Mouse (Mus musculus): ENCODE measurements around the gene 3100002H09Rik. TPM values are rescaled to one million over a fixed set of nuclear protein-coding genes. Genes with fewer than 3 reads are reported as not detected.

The 3100002H09Rik gene
- polyA plus RNA-seq, 1 experiment = not detected

DNA sequence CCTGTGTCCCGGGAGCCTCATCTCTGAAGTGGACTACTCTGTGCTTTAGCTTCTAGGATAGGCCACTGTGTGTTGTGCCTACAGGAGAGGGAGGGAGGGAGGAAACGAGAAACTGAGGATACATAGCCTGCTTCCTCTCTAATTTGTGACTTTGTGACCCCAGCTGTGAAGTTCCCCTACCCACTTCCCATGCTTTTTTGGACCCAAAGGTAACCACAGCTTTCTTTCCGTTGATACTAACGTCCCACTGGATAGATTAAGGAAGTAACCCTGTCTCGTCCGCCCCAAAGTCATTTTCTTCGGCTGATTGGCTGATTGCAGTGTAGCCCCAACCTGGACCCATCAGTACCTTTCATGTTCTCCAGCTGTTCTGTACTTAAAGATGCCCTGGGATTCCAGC, 29.9 kb downstream of the 3100002H09Rik start:
- H3K27me3 ChIP-seq (ENCODE audit: control insufficient read depth, insufficient read depth, low read length, poor library complexity, severe bottlenecking) = no peaks in the 10 kb centered on the region
- H3K4me3 ChIP-seq (ENCODE audit: low read depth, low read length) = no peak overlapping the region
- H3K9ac ChIP-seq (ENCODE audit: low read depth, poor library complexity, severe bottlenecking) = no peak overlapping the region
- H3K4me1 ChIP-seq (ENCODE audit: control insufficient read depth, insufficient read depth, low read length) = no peaks in the 10 kb centered on the region
- H3K27ac ChIP-seq (ENCODE audit: insufficient read depth, low read length) = no peak overlapping the region
- no peaks in the 10 kb centered on the region for H3K9me3 ChIP-seq (replicated peaks; ENCODE audit: control insufficient read depth, insufficient read depth, low read length, poor library complexity, severe bottlenecking)
- no peaks in the 10 kb centered on the region for H3K36me3 ChIP-seq (ENCODE audit: control insufficient read depth, insufficient read depth, low read length, poor library complexity, severe bottlenecking)
- no peak for TF ChIP-seq CTCF (IDR thresholded peaks at IDR 0.05; ENCODE audit: low read depth, low read length)
- no peak for TF ChIP-seq EP300 (IDR thresholded peaks at IDR 0.05; ENCODE audit: insufficient read depth, low read depth, low read length)
- no peak for TF ChIP-seq POLR2A (IDR thresholded peaks at IDR 0.05; ENCODE audit: insufficient read depth, low read length)

- Histone ChIP-seq H3K27ac (ENCODE audit: insufficient read depth, low read length) (no peak overlapping the region), H3K9ac (ENCODE audit: low read depth, poor library complexity, severe bottlenecking) (peak overlapping the region; percentile 78; the same call in 1 of the 2 replicates), H3K4me3 (ENCODE audit: low read depth, low read length) (no peak overlapping the region), H3K4me1 (ENCODE audit: control insufficient read depth, insufficient read depth, low read length) (peaks cover 5% of the 10 kb centered on the region), H3K9me3 (replicated peaks; ENCODE audit: control insufficient read depth, insufficient read depth, low read length, poor library complexity, severe bottlenecking) (no peaks in the 10 kb centered on the region), H3K27me3 (ENCODE audit: control insufficient read depth, insufficient read depth, low read length, poor library complexity, severe bottlenecking) (no peaks in the 10 kb centered on the region), H3K36me3 (ENCODE audit: control insufficient read depth, insufficient read depth, low read length, poor library complexity, severe bottlenecking) (no peaks in the 10 kb centered on the region)
- TF ChIP-seq CTCF (IDR thresholded peaks at IDR 0.05; ENCODE audit: low read depth, low read length) = no peak
- no peak for TF ChIP-seq EP300 (IDR thresholded peaks at IDR 0.05; ENCODE audit: insufficient read depth, low read depth, low read length)
- TF ChIP-seq POLR2A (IDR thresholded peaks at IDR 0.05; ENCODE audit: insufficient read depth, low read length) = no peak
Measured at GRCm38 (mm10) chr4:124575955-124576445, 34.6 kb downstream of the 3100002H09Rik start.

DNA sequence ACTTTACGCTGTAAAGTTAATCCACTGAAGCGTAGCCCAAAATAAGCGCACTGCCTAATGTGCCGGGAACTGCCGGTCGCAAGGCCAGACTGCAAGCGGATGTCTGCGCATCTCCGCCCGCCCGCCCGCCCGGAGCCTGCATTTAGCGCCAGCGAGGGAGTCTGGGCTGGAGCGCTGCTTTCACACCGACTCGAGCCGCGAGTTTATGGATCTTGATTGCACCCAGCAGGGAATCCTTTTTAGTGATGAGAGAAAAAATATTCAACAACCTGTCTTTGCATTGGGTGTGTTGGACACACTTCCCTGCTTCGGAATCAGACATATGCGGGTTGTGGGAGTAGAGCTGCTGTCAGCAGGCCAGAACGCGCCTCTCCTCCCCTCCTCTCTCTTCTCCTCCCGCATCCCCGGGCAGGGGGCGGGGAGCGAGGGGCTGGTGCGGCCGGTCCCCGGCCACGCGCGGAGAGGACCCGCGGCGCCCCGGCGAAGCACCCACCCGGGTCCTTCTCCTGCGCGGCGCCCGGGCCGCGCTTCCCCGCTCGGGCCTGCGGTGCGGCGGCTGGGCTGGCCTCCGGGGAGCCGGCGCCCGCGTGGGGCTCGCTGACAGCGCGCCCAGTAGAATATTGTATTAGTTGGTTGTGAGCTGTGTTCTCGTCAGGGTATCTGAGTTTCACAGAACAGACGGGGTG, 35.2 kb downstream of the 3100002H09Rik start:
- Histone ChIP-seq H3K27ac (ENCODE audit: insufficient read depth, low read length) (no peak overlapping the region), H3K4me1 (ENCODE audit: control insufficient read depth, insufficient read depth, low read length) (peaks cover 5% of the 10 kb centered on the region), H3K4me3 (ENCODE audit: low read depth, low read length) (peak overlapping the region; percentile 51), H3K27me3 (ENCODE audit: control insufficient read depth, insufficient read depth, low read length, poor library complexity, severe bottlenecking) (no peaks in the 10 kb centered on the region), H3K9ac (ENCODE audit: low read depth, poor library complexity, severe bottlenecking) (peak overlapping the region; percentile 78), H3K9me3 (replicated peaks; ENCODE audit: control insufficient read depth, insufficient read depth, low read length, poor library complexity, severe bottlenecking) (no peaks in the 10 kb centered on the region), H3K36me3 (ENCODE audit: control insufficient read depth, insufficient read depth, low read length, poor library complexity, severe bottlenecking) (no peaks in the 10 kb centered on the region)
- TF ChIP-seq EP300 (IDR thresholded peaks at IDR 0.05; ENCODE audit: insufficient read depth, low read depth, low read length) = no peak
- TF ChIP-seq POLR2A (IDR thresholded peaks at IDR 0.05; ENCODE audit: insufficient read depth, low read length) = no peak
- TF ChIP-seq CTCF (IDR thresholded peaks at IDR 0.05; ENCODE audit: low read depth, low read length) = no peak

DNA sequence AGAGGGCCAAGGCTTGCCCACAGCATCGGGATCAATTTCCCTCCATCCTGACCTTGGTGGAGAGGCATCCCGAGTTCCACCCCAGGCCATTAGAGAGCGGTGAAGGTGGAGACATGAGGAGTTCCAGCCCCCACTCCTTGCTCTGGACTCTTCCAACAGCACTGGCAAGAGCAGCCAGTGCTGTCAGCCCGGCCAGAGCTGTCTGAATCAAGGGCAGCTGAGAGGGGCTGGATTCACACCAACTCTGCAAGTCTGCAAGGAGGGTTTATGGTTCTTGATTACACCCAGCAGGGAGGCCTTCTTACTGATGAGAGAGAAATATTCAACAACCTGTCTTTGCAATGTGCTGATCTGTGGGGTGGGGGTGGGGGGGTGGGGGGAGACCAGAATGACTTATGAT, 37.0 kb downstream of the 3100002H09Rik start:
- Histone ChIP-seq H3K4me1 (ENCODE audit: control insufficient read depth, insufficient read depth, low read length) (peaks cover 5% of the 10 kb centered on the region), H3K27me3 (ENCODE audit: control insufficient read depth, insufficient read depth, low read length, poor library complexity, severe bottlenecking) (no peaks in the 10 kb centered on the region), H3K9me3 (replicated peaks; ENCODE audit: control insufficient read depth, insufficient read depth, low read length, poor library complexity, severe bottlenecking) (no peaks in the 10 kb centered on the region), H3K9ac (ENCODE audit: low read depth, poor library complexity, severe bottlenecking) (no peak overlapping the region), H3K36me3 (ENCODE audit: control insufficient read depth, insufficient read depth, low read length, poor library complexity, severe bottlenecking) (no peaks in the 10 kb centered on the region), H3K27ac (ENCODE audit: insufficient read depth, low read length) (no peak overlapping the region), H3K4me3 (ENCODE audit: low read depth, low read length) (no peak overlapping the region)
- no peak for TF ChIP-seq EP300 (IDR thresholded peaks at IDR 0.05; ENCODE audit: insufficient read depth, low read depth, low read length)
- TF ChIP-seq POLR2A (IDR thresholded peaks at IDR 0.05; ENCODE audit: insufficient read depth, low read length) = no peak
- TF ChIP-seq CTCF (IDR thresholded peaks at IDR 0.05; ENCODE audit: low read depth, low read length) = no peak

GRCm38 (mm10) chr4:124570977-124571376, 39.6 kb downstream of the 3100002H09Rik start:
- H3K27me3 ChIP-seq (ENCODE audit: control insufficient read depth, insufficient read depth, low read length, poor library complexity, severe bottlenecking) = no peaks in the 10 kb centered on the region
- no peak overlapping the region for H3K4me3 ChIP-seq (ENCODE audit: low read depth, low read length)
- no peak overlapping the region for H3K9ac ChIP-seq (ENCODE audit: low read depth, poor library complexity, severe bottlenecking)
- no peaks in the 10 kb centered on the region for H3K9me3 ChIP-seq (replicated peaks; ENCODE audit: control insufficient read depth, insufficient read depth, low read length, poor library complexity, severe bottlenecking)
- no peaks in the 10 kb centered on the region for H3K36me3 ChIP-seq (ENCODE audit: control insufficient read depth, insufficient read depth, low read length, poor library complexity, severe bottlenecking)
- TF ChIP-seq EP300 (IDR thresholded peaks at IDR 0.05; ENCODE audit: insufficient read depth, low read depth, low read length) = no peak
- no peak for TF ChIP-seq POLR2A (IDR thresholded peaks at IDR 0.05; ENCODE audit: insufficient read depth, low read length)
- TF ChIP-seq CTCF (IDR thresholded peaks at IDR 0.05; ENCODE audit: low read depth, low read length) = no peak
- H3K4me1 ChIP-seq (ENCODE audit: control insufficient read depth, insufficient read depth, low read length) = peaks cover 5% of the 10 kb centered on the region
- H3K27ac ChIP-seq (ENCODE audit: insufficient read depth, low read length) = no peak overlapping the region

GRCm38 (mm10) chr4:124569661-124570060, 40.9 kb downstream of the 3100002H09Rik start:
- no peaks in the 10 kb centered on the region for H3K36me3 ChIP-seq (ENCODE audit: control insufficient read depth, insufficient read depth, low read length, poor library complexity, severe bottlenecking)
- H3K9ac ChIP-seq (ENCODE audit: low read depth, poor library complexity, severe bottlenecking) = no peak overlapping the region
- no peaks in the 10 kb centered on the region for H3K9me3 ChIP-seq (replicated peaks; ENCODE audit: control insufficient read depth, insufficient read depth, low read length, poor library complexity, severe bottlenecking)
- no peak overlapping the region for H3K4me3 ChIP-seq (ENCODE audit: low read depth, low read length)
- H3K4me1 ChIP-seq (ENCODE audit: control insufficient read depth, insufficient read depth, low read length) = peaks cover 5% of the 10 kb centered on the region
- TF ChIP-seq POLR2A (IDR thresholded peaks at IDR 0.05; ENCODE audit: insufficient read depth, low read length) (no peak), EP300 (IDR thresholded peaks at IDR 0.05; ENCODE audit: insufficient read depth, low read depth, low read length) (no peak), CTCF (IDR thresholded peaks at IDR 0.05; ENCODE audit: low read depth, low read length) (no peak)
- no peaks in the 10 kb centered on the region for H3K27me3 ChIP-seq (ENCODE audit: control insufficient read depth, insufficient read depth, low read length, poor library complexity, severe bottlenecking)
- H3K27ac ChIP-seq (ENCODE audit: insufficient read depth, low read length) = no peak overlapping the region
